Mouse (Mus musculus) skeletal muscle tissue, adult 2 months (tissue): ENCODE measurements around the gene Tmc3.

Experiments used
- DNase-seq: peaks from one replicate; pipeline ENCODE4 v3.0.0-alpha.2; 2012; ENCODE audit warnings: low read depth, low spot score

Gene Tmc3

DNA sequence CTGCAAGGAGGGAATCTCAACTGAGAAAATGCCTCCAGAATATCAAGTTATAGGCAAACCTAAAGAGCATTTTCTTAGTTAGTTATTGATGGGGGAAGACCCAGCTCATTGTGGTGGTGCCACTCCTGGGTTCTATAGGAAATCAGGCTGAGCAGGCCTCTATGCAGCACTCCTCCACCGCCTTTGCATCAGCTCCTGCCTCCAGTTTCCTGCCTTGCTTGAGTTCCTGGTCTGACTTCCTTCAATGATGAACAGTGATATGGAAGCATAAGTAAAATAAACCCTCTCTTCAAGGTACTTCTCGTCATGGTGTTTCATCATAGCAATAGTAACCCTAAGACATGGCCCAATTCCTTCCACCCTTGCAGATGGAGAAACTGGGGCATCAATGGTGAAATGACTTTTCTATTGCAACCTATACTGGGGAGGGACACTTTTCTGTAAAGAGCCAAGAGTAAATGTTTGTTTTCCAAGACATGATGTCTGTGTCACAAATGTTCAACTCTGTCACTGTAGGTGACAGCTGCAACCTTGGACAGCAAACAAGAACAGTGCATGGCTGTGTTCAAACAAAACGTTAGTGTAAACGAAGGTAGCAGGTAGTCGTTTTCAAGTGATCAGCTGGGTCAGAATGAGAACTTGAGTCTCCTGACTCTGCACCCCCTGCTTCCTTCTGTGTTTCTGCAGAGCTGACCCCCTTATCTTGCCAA is 83.4 kb downstream of the Tmc3 start:
- no peak for DNase-seq

DNA sequence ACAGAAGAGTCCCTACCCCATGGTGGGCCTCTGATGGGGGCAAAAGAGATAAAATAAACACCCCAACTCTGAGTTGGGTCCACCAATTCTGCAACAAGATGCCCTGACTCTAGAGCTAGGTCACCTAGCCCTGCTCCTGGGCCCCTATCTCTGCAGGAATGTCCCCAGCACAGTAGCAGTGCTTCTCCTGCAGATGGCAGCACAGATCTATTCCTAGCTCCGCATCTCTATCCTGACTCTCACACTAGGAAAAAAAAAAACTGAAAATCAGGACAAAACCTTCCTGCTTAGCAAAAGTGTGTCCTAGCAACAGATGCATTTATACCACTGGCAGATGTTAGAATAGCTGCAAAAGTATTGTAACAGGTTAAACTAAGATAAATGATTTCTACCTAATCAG is 84.0 kb downstream of the Tmc3 start:
- DNase-seq: no peak

DNA sequence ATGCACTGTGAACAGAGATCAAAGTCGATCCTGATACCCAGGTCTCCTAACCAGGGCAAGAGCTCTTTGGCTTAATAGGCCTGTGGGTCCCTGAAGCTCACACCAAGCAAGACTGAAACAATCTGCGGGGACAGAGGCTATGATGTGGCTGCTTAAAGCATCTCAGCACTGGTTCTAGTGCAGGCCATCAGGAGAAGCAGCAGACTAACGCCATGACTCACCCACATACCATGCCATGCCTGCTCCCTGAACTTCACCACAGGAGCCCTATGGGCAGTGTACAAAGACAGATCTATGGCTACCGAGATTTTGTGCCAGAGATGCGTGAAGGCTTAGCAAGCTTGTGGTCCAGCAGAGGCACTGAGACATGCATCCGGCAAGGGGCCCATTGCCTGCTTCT is 86.8 kb downstream of the Tmc3 start:
- DNase-seq: no peak
